Mouse (Mus musculus): ENCODE measurements at regions not wholly inside any gene's neighbourhood (a gene's known extent, or its start where the extent isn't known, plus 50 kb on each side); places are given as distances from the start of the nearest gene placed in this dataset.

DNA sequence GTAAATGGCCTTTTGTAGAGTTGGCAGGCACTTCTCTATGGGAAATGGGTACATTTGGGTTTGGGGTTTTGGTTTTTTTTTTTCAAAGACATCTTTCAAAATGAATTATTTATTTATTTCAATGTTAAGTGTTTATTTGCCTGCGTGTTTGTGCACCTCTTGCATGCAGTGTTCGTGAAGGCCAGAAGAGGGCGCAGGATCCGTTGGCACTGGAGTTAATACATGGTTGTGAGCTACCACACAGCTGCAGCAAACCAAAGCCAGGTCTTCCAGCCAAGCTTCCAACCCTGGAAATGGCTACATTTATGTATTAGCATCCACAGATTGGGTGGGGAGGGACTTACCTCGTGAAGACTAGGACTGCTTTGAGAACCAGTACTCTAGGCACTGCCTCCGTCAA lies 362.3 kb upstream of the 5930422O12Rik start:
- Histone ChIP-seq H3K36me3 (no peaks in the 10 kb centered on the region), H3K4me2 (no peak overlapping the region), H3K27me3 (no peaks in the 10 kb centered on the region), H3K4me3 (no peak overlapping the region), H3K9ac (no peak overlapping the region), H3K4me1 (replicated peaks) (no peaks in the 10 kb centered on the region), H3K9me3 (no peaks in the 10 kb centered on the region), H3K27ac (replicated peaks) (no peak overlapping the region)
- no peak for ATAC-seq (ENCODE audit: low read depth)
- 84% methylated on average over 6 of the region's 6 CpGs for WGBS

- no peak for ATAC-seq (ENCODE audit: low read depth)
- H3K4me2 ChIP-seq: no peak overlapping the region
- H3K9me3 ChIP-seq: no peaks in the 10 kb centered on the region
- WGBS: 75% methylated on average over 8 of the region's 8 CpGs
- no peaks in the 10 kb centered on the region for H3K4me1 ChIP-seq (replicated peaks)
- no peak overlapping the region for H3K9ac ChIP-seq
- H3K27me3 ChIP-seq: no peaks in the 10 kb centered on the region
- no peak overlapping the region for H3K4me3 ChIP-seq
- H3K27ac ChIP-seq (replicated peaks): no peak overlapping the region
- H3K36me3 ChIP-seq: no peaks in the 10 kb centered on the region
Measured at GRCm38 (mm10) chr8:33067453-33068039, 361.0 kb upstream of the 5930422O12Rik start.

DNA sequence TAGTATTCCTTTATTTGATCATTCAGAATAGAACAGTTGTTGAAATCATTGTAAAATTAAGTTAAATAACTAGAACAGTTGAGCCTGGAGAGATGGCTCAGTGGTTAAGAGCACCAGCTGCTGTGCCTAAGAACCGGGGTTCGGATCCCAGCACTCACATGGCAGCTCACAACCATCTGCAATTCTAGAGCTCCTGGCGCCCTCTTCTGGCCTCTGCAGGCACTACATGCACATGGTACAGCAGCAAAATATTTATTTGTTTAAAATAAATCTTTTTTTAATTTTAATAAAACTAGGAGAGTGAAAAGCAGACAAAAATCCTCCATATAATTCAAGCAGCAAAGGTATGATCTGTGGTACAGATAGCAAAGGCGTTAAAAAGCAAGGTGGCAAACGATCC lies 360.0 kb upstream of the 5930422O12Rik start:
- Histone ChIP-seq H3K9me3 (no peaks in the 10 kb centered on the region), H3K4me3 (no peak overlapping the region), H3K27ac (replicated peaks) (no peak overlapping the region), H3K4me2 (no peak overlapping the region), H3K9ac (no peak overlapping the region), H3K36me3 (no peaks in the 10 kb centered on the region), H3K27me3 (no peaks in the 10 kb centered on the region), H3K4me1 (replicated peaks) (no peaks in the 10 kb centered on the region)
- WGBS: 86% methylated on average over 5 of the region's 5 CpGs
- no peak for ATAC-seq (ENCODE audit: low read depth)

DNA sequence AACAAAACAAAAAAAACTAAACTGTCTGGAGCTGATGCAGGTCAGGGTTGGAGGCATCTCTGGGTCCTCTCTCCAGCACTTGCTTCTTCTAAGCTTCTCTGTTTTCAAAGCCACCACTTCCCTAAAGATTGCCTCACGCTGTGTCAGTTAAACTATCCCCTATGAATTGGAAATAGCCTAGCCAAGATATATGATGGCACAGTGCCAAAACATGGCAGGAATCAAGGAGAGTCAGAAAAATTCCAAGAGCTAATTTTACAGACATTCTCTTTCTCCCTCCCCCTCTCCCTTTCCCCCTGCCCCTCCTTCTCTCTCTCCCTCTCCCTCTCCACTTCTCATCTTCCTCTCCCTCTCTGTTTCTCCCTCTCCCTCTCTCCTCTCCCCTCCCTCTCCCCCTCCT lies 353.3 kb upstream of the 5930422O12Rik start:
- Histone ChIP-seq H3K4me2 (no peak overlapping the region), H3K9ac (no peak overlapping the region), H3K36me3 (no peaks in the 10 kb centered on the region), H3K4me3 (no peak overlapping the region), H3K27ac (replicated peaks) (no peak overlapping the region), H3K27me3 (no peaks in the 10 kb centered on the region), H3K4me1 (replicated peaks) (no peaks in the 10 kb centered on the region), H3K9me3 (no peaks in the 10 kb centered on the region)
- no peak for ATAC-seq (ENCODE audit: low read depth)
- WGBS: 28% methylated on average over 1 of the region's 1 CpGs

DNA sequence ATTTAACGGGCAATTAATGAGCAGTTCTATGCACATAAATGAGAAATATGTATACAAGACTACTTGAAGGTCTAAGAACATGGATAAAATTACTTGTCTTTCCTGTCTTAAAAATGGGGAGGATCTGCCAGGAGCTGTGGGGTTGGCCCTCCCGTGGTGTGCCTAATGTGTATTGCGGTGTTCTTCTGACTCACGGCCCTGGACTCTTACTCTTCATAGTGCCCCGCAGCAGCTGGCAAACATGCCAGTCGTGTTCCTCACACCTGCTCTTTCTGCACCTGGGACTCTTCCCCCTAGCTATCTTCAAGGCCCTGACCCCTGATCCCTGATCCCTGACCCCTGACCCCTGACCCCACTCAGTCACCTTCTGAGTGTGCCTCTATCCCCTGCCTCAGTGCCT lies 352.3 kb upstream of the 5930422O12Rik start:
- no peaks in the 10 kb centered on the region for H3K36me3 ChIP-seq
- no peaks in the 10 kb centered on the region for H3K9me3 ChIP-seq
- no peak overlapping the region for H3K9ac ChIP-seq
- H3K4me2 ChIP-seq: no peak overlapping the region
- no peak for ATAC-seq (ENCODE audit: low read depth)
- no peak overlapping the region for H3K4me3 ChIP-seq
- WGBS: 72% methylated on average over 6 of the region's 6 CpGs
- no peak overlapping the region for H3K27ac ChIP-seq (replicated peaks)
- H3K27me3 ChIP-seq: no peaks in the 10 kb centered on the region
- no peaks in the 10 kb centered on the region for H3K4me1 ChIP-seq (replicated peaks)

DNA sequence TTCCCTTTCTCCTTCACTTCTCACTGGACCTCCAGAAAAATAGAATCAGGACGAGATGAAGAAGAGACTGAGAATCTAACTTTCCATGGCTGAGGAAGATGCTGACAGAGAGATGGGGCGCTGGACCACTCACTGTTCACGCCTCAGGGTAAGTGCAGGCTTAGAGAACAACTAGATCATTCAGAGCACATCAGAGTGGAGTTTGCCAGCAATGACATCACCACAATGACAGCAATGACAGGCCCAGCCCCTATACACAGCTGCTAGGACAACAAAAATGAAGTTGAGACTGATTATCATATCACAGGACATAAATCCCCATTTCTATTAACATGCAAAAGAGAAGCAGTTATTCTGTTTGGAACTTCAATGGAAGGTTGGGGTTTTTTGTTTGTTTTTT lies 350.4 kb upstream of the 5930422O12Rik start:
- no peaks in the 10 kb centered on the region for H3K9me3 ChIP-seq
- H3K9ac ChIP-seq: no peak overlapping the region
- no peaks in the 10 kb centered on the region for H3K36me3 ChIP-seq
- H3K4me2 ChIP-seq: no peak overlapping the region
- WGBS: 76% methylated on average over 3 of the region's 3 CpGs
- no peak overlapping the region for H3K27ac ChIP-seq (replicated peaks)
- H3K4me3 ChIP-seq: no peak overlapping the region
- H3K27me3 ChIP-seq: no peaks in the 10 kb centered on the region
- no peaks in the 10 kb centered on the region for H3K4me1 ChIP-seq (replicated peaks)
- no peak; the same call in 1 of the 2 replicates for ATAC-seq (ENCODE audit: low read depth)

DNA sequence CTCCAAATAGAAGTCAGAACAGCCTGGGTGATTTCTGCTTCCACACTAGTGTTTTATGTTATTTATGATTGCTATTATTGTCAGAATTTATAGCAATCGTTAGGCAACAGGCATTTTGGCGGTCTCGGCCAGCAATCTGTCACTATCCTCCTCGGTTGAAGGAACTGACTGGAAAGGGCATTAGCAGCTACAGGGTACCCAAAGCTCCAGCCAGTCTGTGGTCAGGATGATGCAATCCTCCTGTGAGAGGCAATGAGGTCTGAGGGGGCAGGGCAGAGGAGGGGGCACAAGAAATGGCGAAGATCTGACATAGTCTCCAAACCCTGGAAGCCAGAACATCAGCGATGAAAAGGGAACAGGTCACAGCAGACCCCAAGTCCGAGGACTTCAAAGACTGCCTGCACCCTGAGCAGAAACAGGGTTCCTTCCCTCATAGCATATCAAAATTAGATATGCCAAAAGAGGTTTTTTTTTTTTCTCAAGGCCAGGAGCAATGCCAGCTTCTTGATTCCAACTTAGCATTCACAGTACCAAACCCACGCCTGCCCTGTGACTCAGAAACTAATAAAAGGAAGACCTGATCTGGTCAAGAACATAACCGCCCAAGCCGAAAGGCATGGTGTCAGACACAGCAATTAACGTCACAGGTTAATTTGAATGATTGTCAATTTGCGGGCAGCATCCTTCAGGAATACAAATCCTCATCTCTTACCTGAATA lies 348.5 kb upstream of the 5930422O12Rik start:
- no peak for ATAC-seq (ENCODE audit: low read depth)
- Histone ChIP-seq H3K27ac (replicated peaks) (no peak overlapping the region), H3K4me3 (no peak overlapping the region), H3K9ac (no peak overlapping the region), H3K4me1 (replicated peaks) (no peaks in the 10 kb centered on the region), H3K9me3 (no peaks in the 10 kb centered on the region), H3K4me2 (no peak overlapping the region), H3K27me3 (no peaks in the 10 kb centered on the region), H3K36me3 (no peaks in the 10 kb centered on the region)
- WGBS: 69% methylated on average over 12 of the region's 12 CpGs

DNA sequence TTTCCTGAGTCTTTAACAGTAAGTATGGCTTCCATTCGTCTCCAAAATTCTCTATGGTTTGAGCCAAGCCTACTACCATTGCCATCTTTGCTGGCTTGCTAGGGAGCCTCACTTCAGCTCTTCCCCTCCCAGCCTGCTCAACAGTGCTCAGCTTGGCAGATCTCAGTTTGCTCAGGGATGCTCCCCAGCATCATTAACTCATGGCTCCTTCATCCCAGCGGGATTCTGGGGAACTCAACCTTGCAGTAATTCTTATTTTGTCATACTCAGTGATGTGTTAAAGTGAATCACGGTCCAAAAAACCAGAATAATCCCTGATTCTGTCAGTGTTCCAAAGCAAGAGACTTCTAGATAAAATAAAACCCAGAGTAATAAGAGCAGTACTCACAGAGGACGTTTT lies 346.6 kb upstream of the 5930422O12Rik start:
- no peak overlapping the region for H3K27ac ChIP-seq (replicated peaks)
- no peaks in the 10 kb centered on the region for H3K27me3 ChIP-seq
- WGBS: 77% methylated on average over 4 of the region's 4 CpGs
- H3K36me3 ChIP-seq: no peaks in the 10 kb centered on the region
- H3K4me1 ChIP-seq (replicated peaks): 0 out of 2 replicates have a peak, but pooled peaks cover 7% of the 10 kb centered on the region
- no peaks in the 10 kb centered on the region for H3K9me3 ChIP-seq
- H3K4me3 ChIP-seq: no peak overlapping the region
- no peak overlapping the region for H3K9ac ChIP-seq
- ATAC-seq (ENCODE audit: low read depth): no peak
- no peak overlapping the region for H3K4me2 ChIP-seq

- H3K27ac ChIP-seq (replicated peaks): no peak overlapping the region
- H3K9ac ChIP-seq: no peak overlapping the region
- H3K36me3 ChIP-seq: no peaks in the 10 kb centered on the region
- H3K27me3 ChIP-seq: no peaks in the 10 kb centered on the region
- no peak overlapping the region for H3K4me2 ChIP-seq
- H3K4me1 ChIP-seq (replicated peaks): 0 out of 2 replicates have a peak, but pooled peaks cover 7% of the 10 kb centered on the region
- no peak overlapping the region for H3K4me3 ChIP-seq
- no peak for ATAC-seq (ENCODE audit: low read depth)
- no peaks in the 10 kb centered on the region for H3K9me3 ChIP-seq
- 28% methylated on average over 5 of the region's 5 CpGs for WGBS
Measured at GRCm38 (mm10) chr8:33085461-33085860, 343.0 kb upstream of the 5930422O12Rik start.

GRCm38 (mm10) chr8:33089731-33090130 lies 338.8 kb upstream of the 5930422O12Rik start:
- Histone ChIP-seq H3K4me1 (replicated peaks) (0 out of 2 replicates have a peak, but pooled peaks cover 7% of the 10 kb centered on the region), H3K9ac (no peak overlapping the region), H3K36me3 (no peaks in the 10 kb centered on the region), H3K9me3 (no peaks in the 10 kb centered on the region), H3K4me2 (no peak overlapping the region), H3K4me3 (no peak overlapping the region), H3K27me3 (no peaks in the 10 kb centered on the region), H3K27ac (replicated peaks) (no peak overlapping the region)
- ATAC-seq (ENCODE audit: low read depth): no peak
- 86% methylated on average over 3 of the region's 3 CpGs for WGBS

GRCm38 (mm10) chr8:33108914-33109313 lies 319.6 kb upstream of the 5930422O12Rik start:
- no peaks in the 10 kb centered on the region for H3K36me3 ChIP-seq
- no peak for ATAC-seq (ENCODE audit: low read depth)
- no peaks in the 10 kb centered on the region for H3K4me1 ChIP-seq (replicated peaks)
- H3K9me3 ChIP-seq: no peaks in the 10 kb centered on the region
- no peak overlapping the region for H3K4me2 ChIP-seq
- no peaks in the 10 kb centered on the region for H3K27me3 ChIP-seq
- no peak overlapping the region for H3K27ac ChIP-seq (replicated peaks)
- no peak overlapping the region for H3K4me3 ChIP-seq
- no peak overlapping the region for H3K9ac ChIP-seq
- WGBS: 87% methylated on average over 3 of the region's 3 CpGs

- Histone ChIP-seq H3K4me1 (replicated peaks) (peaks cover 12% of the 10 kb centered on the region; the same call in 1 of the 2 replicates), H3K9ac (no peak overlapping the region), H3K27me3 (no peaks in the 10 kb centered on the region), H3K36me3 (no peaks in the 10 kb centered on the region), H3K27ac (replicated peaks) (0 out of 2 replicates have a peak overlapping the region, but pooled peaks have one; percentile 10), H3K4me3 (no peak overlapping the region), H3K9me3 (no peaks in the 10 kb centered on the region), H3K4me2 (no peak overlapping the region)
- WGBS: 63% methylated on average over 17 of the region's 17 CpGs
- ATAC-seq (ENCODE audit: low read depth): peak; percentile 67
Measured at GRCm38 (mm10) chr8:33115271-33116236, 313.0 kb upstream of the 5930422O12Rik start.

Measured in neural tube, embryonic 13.5 days (tissue).